Mouse (Mus musculus): Measurements from ENCODE around the gene Mfsd4b2. TPM values are rescaled to one million over a fixed set of nuclear protein-coding genes. Genes with fewer than 3 reads are reported as not detected.
"Not testable (repeated sequence)": the region's sequence is repeated elsewhere in the genome, so short reads cannot be mapped to it uniquely, and the experiment has no call there.

The Mfsd4b2 gene
- polyA plus RNA-seq (2017; shearing (Covaris generic)) = not detected

GRCm38 (mm10) chr10:39926616-39927139 is at the start of gene Mfsd4b2:
Gene Mfsd4b2 (minus strand): TSS chr10:39926923.
- no peak for ATAC-seq

GRCm38 (mm10) chr10:39975771-39976170 is 49.0 kb upstream of the Mfsd4b2 start:
- no peak for ATAC-seq

GRCm38 (mm10) chr10:39974982-39975381 is 48.3 kb upstream of the Mfsd4b2 start:
- ATAC-seq = peak; percentile 43

- ATAC-seq = no peak
These were observed 40.8 kb upstream of the Mfsd4b2 start for GRCm38 (mm10) chr10:39967512-39967911.

- ATAC-seq = no peak
These were observed 35.2 kb upstream of the Mfsd4b2 start for GRCm38 (mm10) chr10:39961906-39962305.

- ATAC-seq = peak; percentile 2
These were observed 33.7 kb upstream of the Mfsd4b2 start for GRCm38 (mm10) chr10:39960441-39960822.

GRCm38 (mm10) chr10:39959761-39960440 is 33.2 kb upstream of the Mfsd4b2 start, which contains the start of gene Mfsd4b3:
Gene Mfsd4b3 (minus strand): TSS chr10:39960153.
- peak; percentile 100 for ATAC-seq

GRCm38 (mm10) chr10:39958266-39958665 is 31.5 kb upstream of the Mfsd4b2 start:
- no peak for ATAC-seq

- no peak for ATAC-seq
These were observed 29.7 kb upstream of the Mfsd4b2 start for GRCm38 (mm10) chr10:39956340-39956878.

GRCm38 (mm10) chr10:39955163-39955562 is 28.4 kb upstream of the Mfsd4b2 start:
- no peak for ATAC-seq

GRCm38 (mm10) chr10:39949377-39949954 is 22.7 kb upstream of the Mfsd4b2 start:
- no peak for ATAC-seq

- ATAC-seq = not testable (repeated sequence)
These were observed 20.5 kb upstream of the Mfsd4b2 start for GRCm38 (mm10) chr10:39947195-39947594.

- ATAC-seq = no peak
These were observed 9.8 kb upstream of the Mfsd4b2 start for GRCm38 (mm10) chr10:39936553-39936952.

GRCm38 (mm10) chr10:39924556-39924955 is 2.2 kb downstream of the Mfsd4b2 start:
- not testable (repeated sequence) for ATAC-seq

- no peak for ATAC-seq
These were observed 14.1 kb downstream of the Mfsd4b2 start for GRCm38 (mm10) chr10:39912616-39913015.

- peak; percentile 69 for ATAC-seq
These were observed 17.8 kb downstream of the Mfsd4b2 start for GRCm38 (mm10) chr10:39908768-39909441.

- ATAC-seq = no peak
These were observed 19.7 kb downstream of the Mfsd4b2 start for GRCm38 (mm10) chr10:39906799-39907658.

- no peak for ATAC-seq
These were observed 22.5 kb downstream of the Mfsd4b2 start for GRCm38 (mm10) chr10:39904191-39904590.

- ATAC-seq = peak; percentile 85
These were observed 27.8 kb downstream of the Mfsd4b2 start, which contains the start of gene Mfsd4b4 for GRCm38 (mm10) chr10:39898874-39899371. Gene Mfsd4b4 (minus strand): TSS chr10:39899238.

- ATAC-seq = no peak
These were observed 30.2 kb downstream of the Mfsd4b2 start for GRCm38 (mm10) chr10:39896503-39896902.

Measured in activated CD4-positive, CD25-positive, alpha-beta regulatory T cell, adult 4 months (primary cell).